Mouse (Mus musculus) liver, embryonic 16.5 days (tissue): ENCODE results near the gene Naga. TPM values are rescaled to one million over a fixed set of nuclear protein-coding genes. Genes with fewer than 3 reads are reported as not detected.

Source experiments
- ATAC-seq: fragments of 200-750 bp; cut with Nextera tagmentation; 2 replicates; pipeline ENCODE4 v1.8.0; 2017; ENCODE audit warnings: low read depth, mild to moderate bottlenecking, moderate number of reproducible peaks, moderate library complexity
- H3K27ac ChIP-seq: fragments of 300-500 bp; sonication (generic); 2 replicates; pipeline ENCODE4 v1.5.1; 2014; ENCODE audit warnings: mild to moderate bottlenecking, low read length
- H3K27me3 ChIP-seq: fragments of 300-500 bp; sonication (generic); 2 replicates; pipeline ENCODE4 v1.6.1; 2014; ENCODE audit warnings: low read depth, low read length, mixed read lengths; ENCODE audit not compliant: control insufficient read depth, insufficient read depth
- H3K36me3 ChIP-seq: fragments of 300-500 bp; sonication (generic); 2 replicates; pipeline ENCODE4 v1.6.1; 2014; ENCODE audit warnings: mild to moderate bottlenecking; ENCODE audit not compliant: control insufficient read depth, insufficient read depth
- H3K4me1 ChIP-seq: fragments of 300-500 bp; sonication (generic); 2 replicates; pipeline ENCODE4 v1.6.1; 2014; ENCODE audit warnings: low read depth, low read length, mixed read lengths; ENCODE audit not compliant: control insufficient read depth
- H3K4me2 ChIP-seq: fragments of 300-500 bp; sonication (generic); 2 replicates; pipeline ENCODE4 v1.6.1; 2014; ENCODE audit warnings: low read depth, low read length, mixed read lengths
- H3K4me3 ChIP-seq: fragments of 300-500 bp; sonication (generic); 2 replicates; pipeline ENCODE4 v1.5.1; 2014; ENCODE audit warnings: low read depth, mild to moderate bottlenecking, low read length
- H3K9ac ChIP-seq: fragments of 300-500 bp; sonication (generic); 2 replicates; pipeline ENCODE4 v1.6.1; 2014; ENCODE audit warnings: low read depth, low read length
- H3K9me3 ChIP-seq: fragments of 300-500 bp; sonication (generic); replicated peaks from 2 replicates; pipeline ENCODE4 v1.6.1; 2016; ENCODE audit warnings: low read length; ENCODE audit not compliant: control insufficient read depth
- WGBS: fragments of 180-500 bp; shearing (Covaris S2); extraction: QIAGEN DNeasy Blood & Tissue Kit; methylation state at CpG from one replicate; pipeline ENCODE4 v1.1.7; 2014; ENCODE audit not compliant: insufficient replicate concordance; 5-methylcytosine and 5-hydroxymethylcytosine counted together
- polyA plus RNA-seq: library from polyadenylated mRNA; unstranded; fragments of >200 nt; fragmentation: Nextera tagmentation; extraction: Ambion mirVana; gene quantifications from 2 replicates; pipeline ENCODE4 v1.2.1, GENCODE M21; 2015

Naga gene
- polyA plus RNA-seq, 1 experiment from 2014 or later: 51.1 TPM

DNA sequence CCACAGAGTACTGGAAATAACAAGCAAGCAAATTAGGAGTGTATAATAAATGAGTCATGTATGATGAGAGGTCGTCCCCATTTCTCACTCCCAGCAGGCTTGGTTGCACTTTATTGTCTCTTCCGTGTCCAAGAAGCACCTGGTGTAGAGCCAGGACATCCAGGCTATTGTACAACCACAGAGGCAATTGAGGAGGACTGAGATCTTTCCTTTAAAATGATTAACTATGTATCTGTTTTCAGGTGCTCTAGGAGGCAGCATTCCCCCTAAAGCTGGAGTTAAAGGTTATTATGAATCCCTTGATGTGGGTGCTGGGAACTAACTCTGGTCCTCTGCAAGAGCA lies 10.2 kb upstream of the Naga start:
- Histone ChIP-seq H3K9me3 (no peaks in the 10 kb centered on the region), H3K4me3 (no peak overlapping the region), H3K27me3 (no peaks in the 10 kb centered on the region), H3K4me1 (peaks cover 78% of the 10 kb centered on the region), H3K36me3 (peaks cover 35% of the 10 kb centered on the region), H3K9ac (no peak overlapping the region), H3K27ac (peak overlapping the region; percentile 3; the same call in 1 of the 2 replicates), H3K4me2 (no peak overlapping the region)
- ATAC-seq: no peak
- 87% methylated on average over 2 of the region's 2 CpGs for WGBS

DNA sequence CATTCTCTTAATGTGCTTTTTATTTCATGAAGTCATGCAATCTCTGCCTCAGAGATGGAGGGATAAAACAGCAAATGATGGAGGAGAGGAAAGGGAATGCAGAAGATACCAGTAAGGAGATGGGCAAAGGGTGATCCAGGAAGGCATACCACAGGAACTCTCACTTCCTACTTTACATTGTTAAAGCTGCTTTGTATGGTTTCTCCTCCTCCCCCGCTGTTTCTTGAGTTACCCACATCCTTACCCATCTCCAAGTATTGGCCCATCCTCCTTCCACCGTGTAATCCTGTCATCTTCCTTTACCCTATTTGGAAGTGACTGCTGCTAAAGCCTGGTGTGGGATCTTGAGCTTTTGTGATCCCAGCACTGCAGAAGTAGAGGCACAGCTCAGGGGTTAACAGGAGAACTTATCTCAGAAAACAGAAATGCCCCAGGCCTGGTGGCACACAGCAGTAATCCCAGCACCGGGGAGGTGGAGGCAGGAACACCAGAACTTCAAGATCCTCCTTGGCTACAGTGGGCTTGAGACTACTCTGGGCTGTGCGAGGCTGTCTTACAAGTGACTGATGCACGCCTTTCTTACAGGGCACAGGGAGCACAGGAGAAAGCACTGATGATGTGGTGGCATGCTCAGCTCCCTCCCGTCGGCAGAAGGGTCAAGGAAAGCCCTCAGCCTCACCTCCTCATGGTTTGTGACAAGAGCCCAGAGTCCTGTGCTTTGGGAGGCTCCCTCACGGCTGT lies 9.7 kb upstream of the Naga start:
- Histone ChIP-seq H3K4me1 (peaks cover 83% of the 10 kb centered on the region), H3K4me2 (no peak overlapping the region), H3K27ac (peak overlapping the region; percentile 36), H3K9ac (no peak overlapping the region), H3K27me3 (no peaks in the 10 kb centered on the region), H3K4me3 (no peak overlapping the region), H3K9me3 (no peaks in the 10 kb centered on the region), H3K36me3 (peaks cover 39% of the 10 kb centered on the region)
- 71% methylated on average over 8 of the region's 8 CpGs for WGBS
- ATAC-seq: no peak

DNA sequence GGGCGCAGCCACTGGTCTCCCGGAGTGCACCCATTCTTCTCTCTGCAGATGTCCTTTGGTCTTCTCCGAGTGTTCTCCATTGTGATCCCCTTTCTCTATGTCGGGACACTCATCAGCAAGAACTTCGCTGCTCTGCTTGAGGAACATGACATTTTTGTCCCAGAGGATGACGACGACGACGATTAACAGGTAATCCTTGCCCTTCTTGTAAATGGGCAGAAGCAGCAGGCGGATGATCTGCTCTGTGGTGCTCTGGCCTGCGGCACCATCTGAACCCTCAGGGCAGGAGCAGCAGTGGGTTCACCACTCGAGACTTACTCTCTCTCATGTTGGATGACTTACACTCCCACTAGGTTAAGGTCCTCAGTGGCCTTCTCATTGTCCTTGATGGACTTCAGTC lies 9.1 kb upstream of the Naga start:
- peak overlapping the region; percentile 74; the same call in 1 of the 2 replicates for H3K4me2 ChIP-seq
- H3K36me3 ChIP-seq: peaks cover 42% of the 10 kb centered on the region
- peaks cover 83% of the 10 kb centered on the region for H3K4me1 ChIP-seq
- peak overlapping the region; percentile 19; the same call in 1 of the 2 replicates for H3K27ac ChIP-seq
- no peak for ATAC-seq
- H3K9me3 ChIP-seq: no peaks in the 10 kb centered on the region
- 90% methylated on average over 12 of the region's 12 CpGs for WGBS
- H3K4me3 ChIP-seq: no peak overlapping the region
- H3K9ac ChIP-seq: no peak overlapping the region
- no peaks in the 10 kb centered on the region for H3K27me3 ChIP-seq

DNA sequence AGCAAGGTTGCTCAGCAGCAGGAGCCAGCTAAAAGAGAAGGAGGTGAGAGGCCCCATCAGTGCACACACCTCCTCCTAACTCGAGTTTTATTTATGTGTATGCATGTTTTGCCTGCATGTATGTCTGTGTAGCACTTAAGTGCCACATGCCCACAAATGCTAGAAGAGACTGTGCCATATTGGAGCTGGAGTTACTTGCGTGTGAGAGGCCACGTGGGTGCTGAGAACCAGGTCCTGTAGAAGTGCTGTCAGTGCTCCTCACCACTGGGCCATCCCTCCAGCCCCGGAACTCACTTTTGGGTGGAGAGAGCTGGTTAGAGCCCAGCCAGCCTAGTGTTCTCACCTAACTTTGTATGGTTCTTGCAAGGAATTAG lies 8.6 kb upstream of the Naga start:
- Histone ChIP-seq H3K27ac (peak overlapping the region; percentile 96), H3K9ac (peak overlapping the region; percentile 87), H3K36me3 (peaks cover 42% of the 10 kb centered on the region), H3K9me3 (no peaks in the 10 kb centered on the region), H3K27me3 (no peaks in the 10 kb centered on the region), H3K4me1 (peaks cover 81% of the 10 kb centered on the region), H3K4me3 (peak overlapping the region; percentile 85), H3K4me2 (peak overlapping the region; percentile 74)
- 56% methylated on average over 4 of the region's 4 CpGs for WGBS
- no peak for ATAC-seq

DNA sequence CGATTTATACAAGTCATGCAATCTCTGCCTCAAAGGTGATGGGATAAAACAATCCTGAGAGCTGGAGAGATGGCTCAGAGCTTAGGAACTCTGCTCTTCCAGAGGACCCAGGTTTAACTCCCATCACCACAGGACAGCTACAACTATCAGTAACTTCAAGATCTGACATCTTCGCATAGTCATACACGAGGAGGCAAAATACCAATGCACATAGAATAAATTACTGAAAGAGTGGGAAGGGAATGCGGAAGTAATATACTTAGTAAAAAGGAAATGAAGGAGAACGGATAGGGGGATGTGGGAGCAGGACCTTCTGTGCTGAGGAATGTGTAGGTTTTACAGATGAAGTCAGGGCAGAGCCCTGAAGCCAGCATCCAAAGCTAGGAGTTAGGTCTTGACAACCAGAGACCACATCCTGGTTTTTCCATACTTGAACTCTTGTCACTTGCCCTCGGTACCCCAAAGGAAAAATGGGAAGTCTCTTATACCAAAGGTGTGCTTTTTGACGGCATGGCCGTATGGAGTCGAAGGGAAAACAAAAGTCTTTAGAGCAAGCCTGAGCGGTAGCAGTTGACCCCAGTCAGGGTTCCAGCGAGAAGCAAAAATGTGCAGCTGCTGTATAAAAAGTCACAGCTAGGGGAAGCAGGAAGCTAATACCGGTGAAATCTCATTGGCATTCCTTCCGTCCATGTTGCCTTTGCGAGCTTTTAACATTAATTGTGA lies 8.0 kb upstream of the Naga start:
- peak overlapping the region; percentile 87 for H3K9ac ChIP-seq
- no peaks in the 10 kb centered on the region for H3K9me3 ChIP-seq
- peaks cover 42% of the 10 kb centered on the region for H3K36me3 ChIP-seq
- ATAC-seq: no peak
- H3K27ac ChIP-seq: peak overlapping the region; percentile 96
- H3K27me3 ChIP-seq: no peaks in the 10 kb centered on the region
- WGBS: 34% methylated on average over 14 of the region's 14 CpGs
- H3K4me2 ChIP-seq: peak overlapping the region; percentile 74
- peaks cover 81% of the 10 kb centered on the region for H3K4me1 ChIP-seq
- H3K4me3 ChIP-seq: peak overlapping the region; percentile 85

DNA sequence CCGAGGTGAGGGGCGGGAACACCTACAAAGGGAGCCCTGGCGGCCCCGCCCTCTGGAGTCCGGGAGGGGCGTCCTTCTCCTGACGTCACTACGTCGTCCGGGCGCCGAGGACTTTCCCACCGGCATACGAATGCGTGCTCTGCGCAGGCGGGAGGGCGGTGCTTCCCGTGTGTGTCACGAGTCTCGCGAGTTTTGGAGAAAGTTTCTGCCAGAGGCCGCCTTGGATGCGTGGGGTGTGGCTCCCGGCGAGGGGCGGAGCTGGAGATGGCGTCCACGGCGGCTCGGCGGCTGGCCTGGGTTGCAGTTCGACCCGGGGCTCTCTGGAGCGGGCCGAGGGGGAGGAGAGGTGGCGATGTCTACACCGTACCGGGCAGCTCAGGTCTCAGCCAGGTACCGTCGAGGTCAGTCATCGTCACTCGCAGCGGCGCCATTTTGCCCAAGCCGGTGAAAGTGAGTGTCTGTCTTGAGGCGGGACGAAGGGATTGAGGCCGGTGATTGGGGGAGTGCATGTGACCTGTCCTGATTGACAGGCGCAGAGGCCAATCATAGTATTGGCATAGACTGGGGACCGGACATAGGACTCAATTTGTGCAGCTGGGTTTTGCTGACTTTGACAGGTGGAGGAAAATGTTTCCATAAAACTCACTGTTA lies 7.2 kb upstream of the Naga start:
- Histone ChIP-seq H3K9me3 (no peaks in the 10 kb centered on the region), H3K27me3 (no peaks in the 10 kb centered on the region), H3K4me3 (peak overlapping the region; percentile 85), H3K4me2 (peak overlapping the region; percentile 74), H3K36me3 (peaks cover 42% of the 10 kb centered on the region), H3K9ac (peak overlapping the region; percentile 87), H3K4me1 (peaks cover 77% of the 10 kb centered on the region), H3K27ac (peak overlapping the region; percentile 96)
- peak; percentile 85 for ATAC-seq
- 0% methylated on average over 51 of the region's 51 CpGs for WGBS

DNA sequence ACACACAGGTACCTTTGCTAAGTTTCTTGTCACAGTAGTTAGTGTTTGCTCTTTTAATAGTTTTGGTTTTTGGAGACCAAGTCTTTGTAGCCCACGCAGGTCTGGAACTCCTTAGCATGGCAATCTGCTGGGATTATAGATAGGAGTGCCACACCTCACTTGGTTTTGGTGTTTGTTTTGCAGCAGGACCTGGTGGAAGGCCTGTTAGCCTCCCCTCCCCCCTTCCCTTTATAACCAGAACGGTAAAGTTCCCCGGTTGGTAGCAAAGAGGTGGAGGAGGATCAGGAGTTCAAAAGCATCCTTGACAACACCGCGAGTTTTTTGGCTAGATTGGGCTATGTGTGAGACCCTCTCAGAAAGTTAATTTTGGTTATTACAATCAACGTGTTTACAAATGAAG lies 6.2 kb upstream of the Naga start:
- Histone ChIP-seq H3K9me3 (no peaks in the 10 kb centered on the region), H3K9ac (peak overlapping the region; percentile 96), H3K4me2 (peak overlapping the region; percentile 94), H3K36me3 (peaks cover 33% of the 10 kb centered on the region), H3K4me1 (peaks cover 78% of the 10 kb centered on the region), H3K27ac (peak overlapping the region; percentile 100), H3K27me3 (no peaks in the 10 kb centered on the region), H3K4me3 (peak overlapping the region; percentile 38)
- 52% methylated on average over 6 of the region's 6 CpGs for WGBS
- ATAC-seq: no peak

DNA sequence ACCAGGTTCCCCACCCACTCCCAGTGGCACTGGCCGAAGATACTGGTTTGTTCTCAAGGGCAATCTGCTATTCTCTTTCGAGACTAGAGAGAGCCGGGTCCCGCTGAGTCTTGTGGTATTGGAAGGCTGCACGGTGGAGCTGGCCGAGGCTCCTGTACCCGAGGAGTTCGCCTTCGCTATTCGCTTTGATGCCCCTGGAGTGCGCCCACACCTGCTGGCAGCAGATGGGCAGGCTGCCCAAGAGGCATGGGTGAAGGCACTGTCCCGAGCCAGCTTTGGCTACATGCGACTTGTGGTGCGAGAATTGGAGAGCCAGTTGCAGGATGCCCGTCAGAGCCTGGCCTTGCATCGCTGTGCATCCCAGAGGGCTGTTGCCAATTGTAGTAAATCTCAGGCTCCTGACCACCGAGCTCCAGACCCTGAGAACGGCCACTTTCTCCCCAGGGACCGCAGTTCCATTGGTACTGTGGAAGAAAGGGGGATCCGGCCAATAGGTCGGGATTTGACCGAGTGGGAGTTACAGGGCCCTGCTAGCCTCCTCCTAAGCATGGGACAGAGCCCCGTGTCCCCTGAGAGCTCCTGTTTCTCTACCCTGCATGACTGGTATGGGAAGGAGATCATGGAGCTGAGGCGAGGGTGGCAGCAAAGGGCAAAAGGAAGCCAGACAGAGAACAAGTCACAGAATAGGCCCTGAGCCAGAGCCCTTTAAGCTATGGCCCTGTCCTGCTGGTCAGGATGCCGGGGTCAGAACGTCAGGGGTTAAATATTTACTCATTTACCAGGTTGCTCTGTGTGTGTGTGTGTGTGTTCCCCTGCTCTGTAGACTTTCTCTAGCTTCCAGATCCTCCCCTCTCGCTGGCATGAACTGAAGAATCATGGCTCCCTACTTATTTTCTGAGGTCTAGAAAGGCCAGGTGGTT lies 4.9 kb upstream of the Naga start:
- Histone ChIP-seq H3K4me3 (peak overlapping the region; percentile 69), H3K9me3 (no peaks in the 10 kb centered on the region), H3K27ac (peak overlapping the region; percentile 100), H3K4me2 (peak overlapping the region; percentile 94), H3K9ac (peak overlapping the region; percentile 96), H3K36me3 (peaks cover 20% of the 10 kb centered on the region), H3K4me1 (peaks cover 80% of the 10 kb centered on the region), H3K27me3 (no peaks in the 10 kb centered on the region)
- 82% methylated on average over 27 of the region's 27 CpGs for WGBS
- ATAC-seq: no peak
